Mouse (Mus musculus): ENCODE measurements around the gene Plxna4.

DNA sequence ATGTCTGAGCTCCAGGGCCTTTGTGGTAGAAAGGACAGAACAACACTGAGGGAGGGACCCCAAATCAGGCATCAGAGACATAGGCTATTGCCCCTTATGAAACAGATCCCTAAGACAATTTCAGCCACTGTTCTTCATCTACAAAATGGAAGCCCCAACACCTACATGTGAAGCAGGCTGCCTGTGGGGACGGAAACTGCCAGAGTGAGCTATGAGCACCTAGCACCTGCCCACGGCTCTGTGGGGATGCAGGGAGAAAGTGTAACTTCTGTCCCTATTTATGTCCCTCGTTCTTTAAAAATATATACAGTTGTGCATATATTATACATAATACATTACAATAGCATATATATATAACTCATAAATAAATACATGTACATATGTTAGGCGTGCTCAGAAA lies 16.9 kb upstream of the Plxna4 start:
- TF ChIP-seq EP300 (IDR thresholded peaks at IDR 0.05) (no peak), CTCF (IDR thresholded peaks at IDR 0.05) (no peak)
